Mouse (Mus musculus) E14TG2a.4 (cell line): Measurements from ENCODE around the gene Tle4.

ENCODE experiments used
- CTCF ChIP-seq: conservative IDR thresholded peaks from 2 replicates; pipeline ENCODE4 v1.5.1; 2014; ENCODE audit warnings: low read length
- POU5F1 ChIP-seq: IDR thresholded peaks from 2 replicates; pipeline ENCODE4 v1.6.1; 2014; ENCODE audit warnings: low read length, borderline replicate concordance

DNA sequence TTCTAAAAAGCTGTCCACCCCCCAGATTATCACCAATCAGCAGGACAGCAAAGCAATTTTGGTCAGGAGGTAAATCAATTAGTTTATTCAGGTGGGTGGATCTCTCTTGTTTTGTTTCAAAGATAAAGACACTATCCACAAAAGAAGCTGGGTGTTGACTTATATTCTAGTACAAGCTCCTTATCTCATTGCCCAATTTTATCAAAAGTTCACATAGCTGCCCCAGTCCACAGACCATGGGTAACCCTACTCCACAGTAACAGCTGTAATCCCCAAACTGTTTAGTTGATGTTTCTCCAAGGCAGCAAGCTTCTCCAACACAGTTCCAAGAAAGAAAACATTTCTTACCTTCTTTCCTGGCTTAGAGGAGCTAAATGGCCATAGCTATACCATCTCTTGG is 21.5 kb downstream of the Tle4 start:
- TF ChIP-seq CTCF = no peak
- no peak for TF ChIP-seq POU5F1
